Mouse (Mus musculus): ENCODE measurements at regions not wholly inside any gene's neighbourhood (a gene's known extent, or its start where the extent isn't known, plus 50 kb on each side); places are given as distances from the start of the nearest gene placed in this dataset.

DNA sequence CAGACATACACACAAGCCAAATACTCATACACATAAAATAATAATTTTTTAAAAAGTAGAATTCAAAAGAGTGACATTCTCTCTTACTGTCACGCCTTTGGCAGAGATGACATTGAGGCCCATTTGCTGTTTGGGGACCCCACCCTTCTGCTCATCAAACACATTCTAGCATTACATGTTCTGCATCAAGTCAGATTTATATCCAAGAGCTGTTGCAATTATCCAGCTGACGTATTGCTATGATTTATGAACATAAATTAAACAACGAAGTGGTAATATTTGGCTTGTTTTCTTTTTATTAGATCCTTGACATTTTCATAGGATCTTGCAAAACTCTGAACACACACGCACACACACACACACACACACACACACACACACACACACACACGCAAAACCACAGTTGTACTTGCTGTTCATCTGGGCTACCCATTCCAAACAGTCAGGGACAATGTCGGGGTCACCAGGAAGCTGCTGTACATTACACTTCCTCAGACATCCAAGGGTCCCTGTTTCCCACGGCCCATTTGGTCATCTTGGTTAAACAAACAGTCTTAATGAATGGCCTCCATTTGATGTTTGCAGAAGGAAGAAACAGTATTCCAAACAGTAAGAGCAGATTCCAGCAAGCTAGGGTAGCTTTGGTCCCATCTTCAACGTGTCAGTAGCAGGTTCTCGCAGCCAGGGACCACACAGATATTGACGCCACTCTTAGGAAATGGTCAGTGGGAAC is 50.3 kb upstream of the Vash1 start:
- no peaks in the 10 kb centered on the region for H3K9me3 ChIP-seq (ENCODE audit: control insufficient read depth, insufficient read depth, low read depth, low read length)
- no peak for DNase-seq (ENCODE audit: low read depth, low spot score)
- no peaks in the 10 kb centered on the region for H3K36me3 ChIP-seq (ENCODE audit: control insufficient read depth, insufficient read depth, low read length, poor library complexity, severe bottlenecking)
- TF ChIP-seq ZC3H11A (IDR thresholded peaks at IDR 0.05; ENCODE audit: borderline replicate concordance, low read depth, low read length), result no peak
- no peak for TF ChIP-seq ZNF384 (IDR thresholded peaks at IDR 0.05; ENCODE audit: low read depth, low read length)
- no peak for TF ChIP-seq CHD2 (IDR thresholded peaks at IDR 0.05; ENCODE audit: low read depth, low read length)
- no peak for TF ChIP-seq MAFK (IDR thresholded peaks at IDR 0.05; ENCODE audit: insufficient read depth, low read depth, low read length)
- TF ChIP-seq HCFC1 (IDR thresholded peaks at IDR 0.05; ENCODE audit: borderline replicate concordance, insufficient read depth, low read length), result no peak
- no peak overlapping the region for H3K9ac ChIP-seq (ENCODE audit: insufficient read depth, low read depth, low read length, poor library complexity, severe bottlenecking)
- no peak overlapping the region for H3K27ac ChIP-seq (ENCODE audit: insufficient read depth, low read depth, low read length, poor library complexity, severe bottlenecking)
- no peaks in the 10 kb centered on the region for H3K4me1 ChIP-seq (ENCODE audit: control insufficient read depth in 2 of 2, insufficient read depth in 2 of 2, low read length in 2 of 2, poor library complexity in 1 of 2)
- H3K4me3 ChIP-seq (ENCODE audit: insufficient read depth in 1 of 2, low read depth in 1 of 2, low read length in 2 of 2, poor library complexity in 1 of 2, severe bottlenecking in 1 of 2), result no peak overlapping the region
- in situ Hi-C loops (cut with MboI; ENCODE audit: low sequenced_read_pairs in 2 of 2, unreplicated experiment in 2 of 2), result no loop called here
